Mouse (Mus musculus) myocyte (in vitro differentiated cells): ENCODE results near the gene Ctnnd1. TPM values are rescaled to one million over a fixed set of nuclear protein-coding genes. Genes with fewer than 3 reads are reported as not detected.
A peak's percentile ranks its signal among the peaks of the same experiment; 100 is the strongest.

Source experiments
- H3K27me3 ChIP-seq: one replicate; pipeline ENCODE4 v1.6.1; 2011; ENCODE audit not compliant: control insufficient read depth, insufficient read depth, insufficient read length
- H3K36me3 ChIP-seq: one replicate; pipeline ENCODE4 v1.6.1; 2011; ENCODE audit not compliant: control insufficient read depth, insufficient read depth
- H3K4me2 ChIP-seq: one replicate; pipeline ENCODE4 v1.6.1; 2011; ENCODE audit warnings: low read depth, control low read depth
- H3K4me3 ChIP-seq: one replicate; pipeline ENCODE4 v1.5.1; 2011; ENCODE audit warnings: mild to moderate bottlenecking, control low read depth, moderate library complexity
- H3K79me2 ChIP-seq: one replicate; pipeline ENCODE4 v1.6.1; 2011; ENCODE audit not compliant: control insufficient read depth, insufficient read depth
- H3ac ChIP-seq: one replicate; pipeline ENCODE4 v1.6.1; 2011; ENCODE audit not compliant: control insufficient read depth, insufficient read length
- CEBPB ChIP-seq: IDR thresholded peaks from 2 replicates; pipeline ENCODE4 v1.6.1; 2011; ENCODE audit warnings: mild to moderate bottlenecking, moderate library complexity; ENCODE audit not compliant: poor library complexity, insufficient read depth, severe bottlenecking
- E2F4 ChIP-seq: IDR thresholded peaks from one replicate; pipeline ENCODE4 v1.6.1; 2011; ENCODE audit warnings: mild to moderate bottlenecking, control low read depth, moderate library complexity; ENCODE audit not compliant: insufficient read depth
- MAX ChIP-seq: IDR thresholded peaks from one replicate; pipeline ENCODE4 v1.6.1; 2011; ENCODE audit warnings: low read depth, mild to moderate bottlenecking, control low read depth
- MYOD1 ChIP-seq, 3 experiments: IDR thresholded peaks; one replicate each; pipeline ENCODE4 v1.6.1; 2011; ENCODE audit warnings: control low read depth in 2 of 3, low read depth in 2 of 3, mild to moderate bottlenecking in 2 of 3, moderate library complexity in 1 of 3; ENCODE audit not compliant: insufficient read length in 2 of 3, control insufficient read depth in 1 of 3
- MYOG ChIP-seq, 3 experiments: IDR thresholded peaks; one replicate each; pipeline ENCODE4 v1.6.1; 2011; ENCODE audit warnings: control low read depth in 2 of 3, low read depth in 2 of 3, mild to moderate bottlenecking in 2 of 3; ENCODE audit not compliant: insufficient read length in 2 of 3, control insufficient read depth in 1 of 3, insufficient read depth in 1 of 3
- POLR2A ChIP-seq: IDR thresholded peaks from one replicate; pipeline ENCODE4 v1.6.1; 2011; ENCODE audit warnings: low read depth, mild to moderate bottlenecking, control low read depth, moderate library complexity; ENCODE audit not compliant: insufficient read length
- POLR2AphosphoS2 ChIP-seq: IDR thresholded peaks from one replicate; pipeline ENCODE4 v1.6.1; 2011; ENCODE audit warnings: low read depth, control low read depth; ENCODE audit not compliant: insufficient read length
- REST ChIP-seq: IDR thresholded peaks from one replicate; pipeline ENCODE4 v1.6.1; 2011; ENCODE audit warnings: mild to moderate bottlenecking, control low read depth, moderate library complexity; ENCODE audit not compliant: insufficient read depth, insufficient read length
- SRF ChIP-seq: IDR thresholded peaks from one replicate; pipeline ENCODE4 v1.6.1; 2011; ENCODE audit warnings: low read depth; ENCODE audit not compliant: control insufficient read depth, insufficient read length
- TCF12 ChIP-seq: IDR thresholded peaks from one replicate; pipeline ENCODE4 v1.6.1; 2011; ENCODE audit warnings: mild to moderate bottlenecking, control low read depth; ENCODE audit not compliant: poor library complexity, insufficient read depth, severe bottlenecking
- TCF3 ChIP-seq: IDR thresholded peaks from one replicate; pipeline ENCODE4 v1.6.1; 2011; ENCODE audit warnings: low read depth, control low read depth; ENCODE audit not compliant: insufficient read length
- USF1 ChIP-seq: IDR thresholded peaks from one replicate; pipeline ENCODE4 v1.6.1; 2011; ENCODE audit warnings: low read depth, mild to moderate bottlenecking, control low read depth, moderate library complexity
- polyA plus RNA-seq: library from polyadenylated mRNA; unstranded; fragments of >200 nt; fragmentation: generic; extraction: Trizol; gene quantifications from one replicate; pipeline ENCODE4 v1.2.1, GENCODE M21; 2012; ENCODE audit warnings: missing spikeins

Ctnnd1 gene
- polyA plus RNA-seq, 1 experiment = 64.6 TPM

DNA sequence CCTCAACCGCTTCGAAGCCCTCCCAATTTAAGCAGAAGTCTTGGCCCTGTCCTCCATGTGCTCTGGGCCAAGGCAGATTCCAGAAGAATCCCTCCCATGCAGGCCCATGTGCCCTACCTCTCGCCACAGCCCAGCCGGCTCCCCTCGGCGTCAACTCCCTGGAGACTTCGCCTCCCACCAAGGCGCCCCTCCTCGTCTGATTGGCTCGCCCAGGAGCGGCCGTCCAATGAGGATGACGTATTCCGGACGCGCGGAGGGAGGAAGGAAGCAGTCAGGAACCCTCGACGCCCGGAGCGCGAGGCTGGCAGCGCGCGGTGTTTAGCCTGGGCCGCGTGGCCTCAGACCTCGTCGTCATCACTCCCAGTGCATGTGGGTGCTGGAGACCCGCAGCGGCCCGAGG, 8.2 kb upstream of the Ctnnd1 start, which contains the start of gene Btbd18:
TSS of gene Btbd18 (plus strand) at position 274 of the 400 bp plus-strand sequence.
- no peaks in the 10 kb centered on the region for H3K79me2 ChIP-seq
- no peak within 1 kb of the TSS for H3K4me3 ChIP-seq
- H3K27me3 ChIP-seq = no peaks in the 10 kb centered on the region
- no peak within 1 kb of the TSS for H3K4me2 ChIP-seq
- no peak within 1 kb of the TSS for H3ac ChIP-seq
- TF ChIP-seq USF1 (no peak), MYOG (IDR thresholded peaks at IDR 0.05; ENCODE audit: control insufficient read depth in 1 of 3, insufficient read depth in 1 of 3, insufficient read length in 2 of 3, low read depth in 2 of 3) (no peak)
- no peaks in the 10 kb centered on the region for H3K36me3 ChIP-seq

GRCm38 (mm10) chr2:84655864-84656263, 5.3 kb upstream of the Ctnnd1 start:
- Histone ChIP-seq H3ac (no peak overlapping the region), H3K36me3 (no peaks in the 10 kb centered on the region), H3K79me2 (no peaks in the 10 kb centered on the region), H3K4me2 (no peak overlapping the region), H3K4me3 (no peak overlapping the region), H3K27me3 (no peaks in the 10 kb centered on the region)
- TF ChIP-seq MYOG (IDR thresholded peaks at IDR 0.05; ENCODE audit: control insufficient read depth in 1 of 3, insufficient read depth in 1 of 3, insufficient read length in 2 of 3, low read depth in 2 of 3) (no peak), MAX (no peak), POLR2AphosphoS2 (no peak), E2F4 (no peak), POLR2A (no peak), REST (no peak), SRF (no peak), TCF3 (no peak), USF1 (no peak), MYOD1 (IDR thresholded peaks at IDR 0.05; ENCODE audit: control insufficient read depth in 1 of 3, insufficient read length in 2 of 3, low read depth in 2 of 3) (no peak), CEBPB (no peak), TCF12 (no peak)

DNA sequence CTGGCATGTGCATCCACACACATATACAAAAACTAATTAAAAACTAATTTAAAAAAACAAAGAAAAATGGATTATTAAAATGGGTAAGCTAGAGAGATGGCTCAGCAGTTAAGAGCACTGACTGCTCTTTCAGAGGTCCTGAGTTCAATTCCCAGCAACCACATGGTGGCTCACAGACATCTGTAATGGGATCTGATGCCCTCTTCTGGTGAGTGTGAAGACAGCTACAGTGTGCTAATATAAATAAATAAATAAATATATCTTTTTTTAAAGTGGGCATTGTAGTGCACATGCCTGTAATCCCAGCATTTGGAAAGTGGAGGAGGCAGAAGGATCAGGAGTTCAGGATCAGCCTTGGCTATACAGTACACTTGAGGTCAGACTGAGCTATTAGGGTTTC, 2.8 kb upstream of the Ctnnd1 start:
- Histone ChIP-seq H3ac (no peak overlapping the region), H3K79me2 (peaks cover 19% of the 10 kb centered on the region), H3K36me3 (no peaks in the 10 kb centered on the region), H3K27me3 (no peaks in the 10 kb centered on the region), H3K4me3 (no peak overlapping the region), H3K4me2 (no peak overlapping the region)
- TF ChIP-seq MYOG (IDR thresholded peaks at IDR 0.05; ENCODE audit: control insufficient read depth in 1 of 3, insufficient read depth in 1 of 3, insufficient read length in 2 of 3, low read depth in 2 of 3) (no peak), SRF (no peak), POLR2A (no peak), MYOD1 (IDR thresholded peaks at IDR 0.05; ENCODE audit: control insufficient read depth in 1 of 3, insufficient read length in 2 of 3, low read depth in 2 of 3) (no peak)

DNA sequence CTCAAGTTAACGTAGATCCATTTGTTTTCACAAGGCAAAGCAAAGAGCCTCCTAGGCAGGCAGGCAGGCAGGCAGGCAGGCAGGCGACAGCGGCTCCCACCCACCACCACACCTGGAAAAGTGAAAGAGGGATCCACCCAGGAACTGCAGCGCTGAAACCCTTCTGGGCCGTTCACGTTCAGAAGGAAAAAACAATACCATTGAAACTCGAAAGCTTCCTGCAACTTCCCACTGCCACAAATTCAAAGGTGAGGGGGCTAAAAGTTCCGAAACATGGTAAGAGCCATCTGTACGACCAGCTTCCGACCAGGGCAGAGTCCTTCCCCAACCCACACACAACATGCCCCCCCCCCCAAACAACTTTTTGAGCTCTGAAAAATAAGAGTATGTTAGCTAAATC, 891 bp downstream of the Ctnnd1 start:
- Histone ChIP-seq H3K4me3 (peak overlapping the region; percentile 82), H3K27me3 (no peaks in the 10 kb centered on the region), H3ac (peak overlapping the region; percentile 14), H3K36me3 (no peaks in the 10 kb centered on the region), H3K79me2 (peaks cover 56% of the 10 kb centered on the region), H3K4me2 (peak overlapping the region; percentile 78)
- TF ChIP-seq USF1 (no peak), POLR2AphosphoS2 (no peak), E2F4 (no peak), TCF3 (no peak), TCF12 (no peak), MYOG (IDR thresholded peaks at IDR 0.05; ENCODE audit: control insufficient read depth in 1 of 3, insufficient read depth in 1 of 3, insufficient read length in 2 of 3, low read depth in 2 of 3) (no peak), MYOD1 (IDR thresholded peaks at IDR 0.05; ENCODE audit: control insufficient read depth in 1 of 3, insufficient read length in 2 of 3, low read depth in 2 of 3) (no peak), SRF (no peak), CEBPB (no peak), POLR2A (no peak), MAX (no peak), REST (no peak)

DNA sequence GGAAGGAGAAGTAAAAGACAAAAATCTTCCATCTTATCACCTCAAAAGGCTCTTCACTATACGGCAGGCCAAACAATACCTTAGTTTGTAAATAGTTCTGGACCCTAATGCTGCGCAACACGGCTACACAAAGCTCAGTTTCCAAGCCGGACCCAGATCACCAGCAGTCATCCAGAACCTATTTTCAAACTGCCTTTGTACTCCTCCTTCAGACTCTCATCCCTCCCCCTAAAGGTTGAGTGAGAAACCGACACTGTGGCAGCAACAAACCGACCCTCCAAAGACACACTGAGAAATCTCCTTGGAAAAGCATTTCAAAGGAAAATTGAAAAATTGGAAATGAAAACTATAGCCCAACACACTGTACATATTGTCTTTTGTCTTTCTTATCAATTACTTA, 2.2 kb downstream of the Ctnnd1 start:
- no peak overlapping the region for H3ac ChIP-seq
- peak overlapping the region; percentile 78 for H3K4me2 ChIP-seq
- H3K4me3 ChIP-seq = peak overlapping the region; percentile 82
- H3K27me3 ChIP-seq = no peaks in the 10 kb centered on the region
- H3K79me2 ChIP-seq = peaks cover 69% of the 10 kb centered on the region
- no peaks in the 10 kb centered on the region for H3K36me3 ChIP-seq
- TF ChIP-seq MYOG (IDR thresholded peaks at IDR 0.05; ENCODE audit: control insufficient read depth in 1 of 3, insufficient read depth in 1 of 3, insufficient read length in 2 of 3, low read depth in 2 of 3) (no peak), CEBPB (no peak), USF1 (no peak), MYOD1 (IDR thresholded peaks at IDR 0.05; ENCODE audit: control insufficient read depth in 1 of 3, insufficient read length in 2 of 3, low read depth in 2 of 3) (no peak), POLR2A (no peak), SRF (no peak), TCF12 (no peak), E2F4 (no peak), REST (no peak), MAX (no peak), POLR2AphosphoS2 (no peak), TCF3 (no peak)
